Mouse (Mus musculus): ENCODE data around the gene Timm8b. TPM values are rescaled to one million over a fixed set of nuclear protein-coding genes. Genes with fewer than 3 reads are reported as not detected.

The Timm8b gene
- polyA plus RNA-seq, 1 experiment from 2014 or later = 483 TPM

DNA sequence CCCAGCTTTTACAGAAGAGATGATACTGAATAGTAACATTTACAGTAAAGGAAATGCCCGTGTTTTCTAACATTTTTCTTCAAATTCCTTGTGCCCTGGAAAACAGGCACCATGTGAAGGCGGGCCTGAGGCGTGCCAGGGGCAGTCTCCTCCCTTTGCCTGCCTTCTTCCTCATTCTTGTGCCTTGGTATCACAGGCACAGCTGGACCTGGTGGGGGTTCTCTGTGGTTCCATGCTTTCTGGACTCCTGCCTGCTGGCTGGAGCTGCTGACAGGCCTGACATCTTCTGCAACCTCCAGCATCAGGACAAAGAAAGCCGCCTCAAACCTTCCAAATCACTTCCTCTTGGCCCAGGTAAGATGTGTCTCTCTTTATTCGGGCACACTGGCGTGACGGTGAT lies 38.5 kb upstream of the Timm8b start:
- Histone ChIP-seq H3K36me3 (ENCODE audit: insufficient read depth, low read length) (no peaks in the 10 kb centered on the region), H3K4me2 (ENCODE audit: low read length) (no peak overlapping the region), H3K9me3 (replicated peaks; ENCODE audit: low read length) (no peaks in the 10 kb centered on the region), H3K4me1 (replicated peaks; ENCODE audit: insufficient read depth, low read length) (no peaks in the 10 kb centered on the region), H3K27ac (no peak overlapping the region), H3K27me3 (ENCODE audit: insufficient read depth, low read length) (no peaks in the 10 kb centered on the region), H3K9ac (ENCODE audit: low read depth, low read length) (no peak overlapping the region), H3K4me3 (replicated peaks; ENCODE audit: low read depth, low read length) (no peak overlapping the region)
- no peak for ATAC-seq (replicated peaks; ENCODE audit: low FRiP score, low read depth)
- TF ChIP-seq CTCF (IDR thresholded peaks at IDR 0.05; ENCODE audit: low read depth) = no peak
- DNase-seq (ENCODE audit: low spot score) = no peak
- WGBS = 76% methylated on average over 7 of the region's 7 CpGs

DNA sequence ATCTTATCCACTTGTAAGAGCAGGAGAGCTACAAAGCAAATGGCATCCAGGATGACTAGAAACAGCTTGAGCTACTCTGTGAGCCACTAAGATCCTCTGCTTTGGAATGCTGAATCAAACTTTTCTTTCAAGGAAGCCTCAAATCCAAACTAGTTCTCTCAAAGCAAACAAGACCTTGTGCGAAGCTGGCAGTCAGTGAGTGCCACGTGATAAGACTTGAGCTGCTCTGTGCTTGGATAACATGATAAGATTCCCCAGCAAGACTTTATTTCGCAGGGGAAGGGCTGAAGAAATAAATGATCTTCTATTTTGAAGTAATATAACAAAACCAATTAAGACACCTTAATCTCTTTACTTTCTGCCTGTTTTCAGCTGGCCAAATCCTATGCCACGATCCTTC lies 37.8 kb upstream of the Timm8b start:
- Histone ChIP-seq H3K9ac (ENCODE audit: low read depth, low read length) (no peak overlapping the region), H3K27ac (no peak overlapping the region), H3K4me3 (replicated peaks; ENCODE audit: low read depth, low read length) (no peak overlapping the region), H3K4me2 (ENCODE audit: low read length) (no peak overlapping the region), H3K27me3 (ENCODE audit: insufficient read depth, low read length) (no peaks in the 10 kb centered on the region), H3K4me1 (replicated peaks; ENCODE audit: insufficient read depth, low read length) (no peaks in the 10 kb centered on the region), H3K9me3 (replicated peaks; ENCODE audit: low read length) (no peaks in the 10 kb centered on the region), H3K36me3 (ENCODE audit: insufficient read depth, low read length) (no peaks in the 10 kb centered on the region)
- ATAC-seq (replicated peaks; ENCODE audit: low FRiP score, low read depth) (no peak), DNase-seq (ENCODE audit: low spot score) (no peak)
- 79% methylated on average over 4 of the region's 4 CpGs for whole genome bisulfite sequencing
- no peak for TF ChIP-seq CTCF (IDR thresholded peaks at IDR 0.05; ENCODE audit: low read depth)

DNA sequence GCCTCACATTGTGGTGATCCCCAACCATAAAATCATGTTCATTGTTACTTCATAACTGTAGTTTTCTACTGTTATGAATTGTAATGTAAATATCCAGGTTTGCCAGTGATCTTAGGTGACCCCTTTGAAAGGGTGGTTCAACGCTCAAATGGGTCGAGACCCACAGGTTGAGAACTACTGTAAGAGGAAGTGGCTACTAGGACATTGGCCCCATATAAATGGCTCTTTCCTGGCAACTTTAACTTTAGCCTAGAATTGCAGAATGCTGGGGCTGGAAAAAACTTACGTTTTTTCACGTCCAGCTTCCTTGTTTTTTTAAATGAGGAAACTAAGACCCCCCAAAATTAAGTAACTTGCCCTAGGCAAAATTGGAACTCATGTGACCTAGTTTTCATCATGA lies 36.3 kb upstream of the Timm8b start:
- DNase-seq (ENCODE audit: low spot score) (no peak), ATAC-seq (replicated peaks; ENCODE audit: low FRiP score, low read depth) (no peak)
- H3K4me1 ChIP-seq (replicated peaks; ENCODE audit: insufficient read depth, low read length) = no peaks in the 10 kb centered on the region
- no peak overlapping the region for H3K4me3 ChIP-seq (replicated peaks; ENCODE audit: low read depth, low read length)
- no peak overlapping the region for H3K4me2 ChIP-seq (ENCODE audit: low read length)
- H3K27me3 ChIP-seq (ENCODE audit: insufficient read depth, low read length) = no peaks in the 10 kb centered on the region
- no peaks in the 10 kb centered on the region for H3K9me3 ChIP-seq (replicated peaks; ENCODE audit: low read length)
- WGBS = 81% methylated on average over 4 of the region's 4 CpGs
- H3K27ac ChIP-seq = no peak overlapping the region
- TF ChIP-seq CTCF (IDR thresholded peaks at IDR 0.05; ENCODE audit: low read depth) = no peak
- no peaks in the 10 kb centered on the region for H3K36me3 ChIP-seq (ENCODE audit: insufficient read depth, low read length)
- no peak overlapping the region for H3K9ac ChIP-seq (ENCODE audit: low read depth, low read length)

DNA sequence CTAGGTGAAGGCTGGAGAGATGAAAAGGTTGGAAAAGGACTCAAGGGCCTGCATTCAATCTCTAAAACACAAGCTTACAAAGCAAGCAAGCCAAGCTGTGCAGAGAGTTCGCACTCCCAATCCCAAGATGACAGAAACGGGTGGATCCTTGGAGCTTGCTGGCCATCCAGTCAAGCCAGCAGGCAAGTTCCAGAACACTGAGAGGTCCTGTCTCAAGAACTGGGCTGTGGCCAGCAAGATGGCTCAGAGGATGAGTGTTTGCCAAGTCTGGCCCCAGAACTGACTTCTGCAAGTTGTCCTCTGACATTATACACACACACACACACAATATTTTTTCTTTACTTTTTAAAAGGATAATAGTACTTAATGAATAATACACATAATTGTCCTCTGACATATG lies 35.8 kb upstream of the Timm8b start:
- ATAC-seq (replicated peaks; ENCODE audit: low FRiP score, low read depth) = no peak
- no peaks in the 10 kb centered on the region for H3K9me3 ChIP-seq (replicated peaks; ENCODE audit: low read length)
- DNase-seq (ENCODE audit: low spot score) = no peak
- TF ChIP-seq CTCF (IDR thresholded peaks at IDR 0.05; ENCODE audit: low read depth) = no peak
- H3K4me3 ChIP-seq (replicated peaks; ENCODE audit: low read depth, low read length) = no peak overlapping the region
- H3K9ac ChIP-seq (ENCODE audit: low read depth, low read length) = no peak overlapping the region
- no peak overlapping the region for H3K4me2 ChIP-seq (ENCODE audit: low read length)
- no peaks in the 10 kb centered on the region for H3K4me1 ChIP-seq (replicated peaks; ENCODE audit: insufficient read depth, low read length)
- H3K27me3 ChIP-seq (ENCODE audit: insufficient read depth, low read length) = no peaks in the 10 kb centered on the region
- no peaks in the 10 kb centered on the region for H3K36me3 ChIP-seq (ENCODE audit: insufficient read depth, low read length)
- no peak overlapping the region for H3K27ac ChIP-seq
- WGBS = 88% methylated on average over 2 of the region's 2 CpGs

DNA sequence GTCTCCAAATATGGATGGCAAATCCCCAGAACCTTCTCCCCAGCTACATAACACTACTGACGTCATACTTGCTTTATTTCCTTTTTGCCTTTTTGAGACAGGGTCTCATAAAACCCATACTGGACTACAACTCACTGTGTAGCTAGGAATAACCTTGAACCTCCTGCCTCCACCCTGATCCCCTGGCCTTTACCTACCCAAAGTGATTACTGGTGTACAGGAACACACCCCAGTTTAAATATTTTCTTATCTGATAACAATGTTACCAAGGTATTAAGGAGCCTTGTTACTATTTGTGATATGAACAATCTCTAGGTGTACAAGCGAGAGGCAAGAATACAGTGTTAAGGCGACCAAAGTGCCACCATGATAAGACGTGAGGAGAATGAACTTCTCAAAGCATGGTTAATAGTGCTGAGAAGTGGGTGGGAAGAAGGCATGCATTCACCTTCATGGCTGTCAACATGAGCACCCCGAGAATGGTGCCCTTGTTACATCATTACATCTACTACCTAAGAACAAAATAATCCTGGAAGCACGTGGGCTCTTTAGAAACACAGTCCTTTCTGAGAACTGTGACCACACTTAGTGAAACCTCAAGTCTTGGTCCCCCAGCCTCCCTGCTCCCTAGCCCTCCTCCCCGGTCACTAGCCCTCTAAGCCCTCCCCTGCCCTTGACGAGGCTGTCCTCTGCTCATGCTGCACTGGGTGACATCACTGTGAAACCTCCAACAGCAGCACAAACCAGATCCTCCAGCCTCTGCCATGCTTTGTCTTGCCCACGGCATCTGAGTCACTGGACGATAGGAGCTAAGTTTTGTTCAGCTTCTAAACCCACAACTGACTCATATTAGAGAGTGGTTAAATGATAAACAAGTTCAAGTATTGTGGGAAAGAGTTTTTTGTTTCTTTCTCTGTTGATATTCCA lies 33.8 kb upstream of the Timm8b start:
- no peak overlapping the region for H3K4me3 ChIP-seq (replicated peaks; ENCODE audit: low read depth, low read length)
- TF ChIP-seq CTCF (IDR thresholded peaks at IDR 0.05; ENCODE audit: low read depth) = no peak
- no peaks in the 10 kb centered on the region for H3K4me1 ChIP-seq (replicated peaks; ENCODE audit: insufficient read depth, low read length)
- H3K27ac ChIP-seq = no peak overlapping the region
- ATAC-seq (replicated peaks; ENCODE audit: low FRiP score, low read depth) = no peak
- DNase-seq (ENCODE audit: low spot score) = no peak
- no peaks in the 10 kb centered on the region for H3K9me3 ChIP-seq (replicated peaks; ENCODE audit: low read length)
- no peak overlapping the region for H3K9ac ChIP-seq (ENCODE audit: low read depth, low read length)
- WGBS = 79% methylated on average over 10 of the region's 10 CpGs
- H3K36me3 ChIP-seq (ENCODE audit: insufficient read depth, low read length) = no peaks in the 10 kb centered on the region
- no peaks in the 10 kb centered on the region for H3K27me3 ChIP-seq (ENCODE audit: insufficient read depth, low read length)
- no peak overlapping the region for H3K4me2 ChIP-seq (ENCODE audit: low read length)

DNA sequence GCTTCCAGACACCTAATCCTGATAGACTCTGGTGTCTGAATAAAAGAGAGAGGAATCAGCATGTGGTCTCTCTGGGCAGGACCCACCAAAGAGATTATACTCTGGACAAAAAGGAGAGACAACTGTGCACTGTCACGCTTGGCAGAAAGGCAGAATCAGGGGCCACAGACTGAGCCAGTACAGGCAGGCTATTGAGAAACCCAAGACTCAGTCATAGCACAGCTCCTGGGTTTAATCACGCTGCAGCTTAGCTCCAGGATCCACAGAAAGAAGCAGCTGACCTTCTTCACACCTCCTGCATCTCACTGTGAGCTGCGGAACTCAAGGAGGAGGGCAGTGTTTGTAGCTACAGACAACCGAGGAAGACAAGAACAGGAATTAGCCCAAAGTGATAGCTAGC lies 23.3 kb upstream of the Timm8b start:
- Histone ChIP-seq H3K4me3 (replicated peaks; ENCODE audit: low read depth, low read length) (no peak overlapping the region), H3K9me3 (replicated peaks; ENCODE audit: low read length) (no peaks in the 10 kb centered on the region), H3K36me3 (ENCODE audit: insufficient read depth, low read length) (no peaks in the 10 kb centered on the region), H3K27ac (no peak overlapping the region), H3K4me1 (replicated peaks; ENCODE audit: insufficient read depth, low read length) (no peaks in the 10 kb centered on the region), H3K9ac (ENCODE audit: low read depth, low read length) (no peak overlapping the region), H3K4me2 (ENCODE audit: low read length) (no peak overlapping the region), H3K27me3 (ENCODE audit: insufficient read depth, low read length) (no peaks in the 10 kb centered on the region)
- ATAC-seq (replicated peaks; ENCODE audit: low FRiP score, low read depth) = no peak
- no peak for DNase-seq (ENCODE audit: low spot score)
- TF ChIP-seq CTCF (IDR thresholded peaks at IDR 0.05; ENCODE audit: low read depth) = no peak
- WGBS = 39% methylated on average over 4 of the region's 4 CpGs

All from kidney, postnatal 0 days (tissue).